Mouse (Mus musculus) thymus, adult 2 months (tissue): ENCODE data around the gene Mapre3.

Source experiments
- CTCF ChIP-seq: fragments of 200-500 bp; IDR thresholded peaks from 2 replicates; pipeline ENCODE4 v1.5.1; 2012; ENCODE audit warnings: mild to moderate bottlenecking, control low read depth, low read length, moderate library complexity, borderline replicate concordance; ENCODE audit not compliant: control insufficient read depth, poor library complexity, insufficient read depth; ENCODE audit errors: extremely low read depth
- POLR2A ChIP-seq: fragments of 200-500 bp; IDR thresholded peaks from 2 replicates; pipeline ENCODE4 v1.6.1; 2012; ENCODE audit warnings: mild to moderate bottlenecking, low read length, control low read depth, moderate library complexity; ENCODE audit not compliant: control insufficient read depth, poor library complexity, insufficient read depth; ENCODE audit errors: extremely low read depth

GRCm38 (mm10) chr5:30870131-30870406 lies 55.6 kb downstream of the Mapre3 start:
- TF ChIP-seq POLR2A (no peak), CTCF (no peak)
